Mouse (Mus musculus) spleen, adult 2 months (tissue): Measurements from ENCODE around the gene Alkbh3.

Source experiments
- CTCF ChIP-seq: fragments of 200-500 bp; IDR thresholded peaks from 2 replicates; pipeline ENCODE4 v1.5.1; 2011; ENCODE audit warnings: mild to moderate bottlenecking, inconsistent platforms; ENCODE audit not compliant: insufficient read depth, insufficient read length, insufficient replicate concordance; ENCODE audit errors: extremely low read depth
- POLR2A ChIP-seq: fragments of 200-500 bp; IDR thresholded peaks from 2 replicates; pipeline ENCODE4 v1.6.1; 2011; ENCODE audit warnings: low read depth, low read length, inconsistent platforms

DNA sequence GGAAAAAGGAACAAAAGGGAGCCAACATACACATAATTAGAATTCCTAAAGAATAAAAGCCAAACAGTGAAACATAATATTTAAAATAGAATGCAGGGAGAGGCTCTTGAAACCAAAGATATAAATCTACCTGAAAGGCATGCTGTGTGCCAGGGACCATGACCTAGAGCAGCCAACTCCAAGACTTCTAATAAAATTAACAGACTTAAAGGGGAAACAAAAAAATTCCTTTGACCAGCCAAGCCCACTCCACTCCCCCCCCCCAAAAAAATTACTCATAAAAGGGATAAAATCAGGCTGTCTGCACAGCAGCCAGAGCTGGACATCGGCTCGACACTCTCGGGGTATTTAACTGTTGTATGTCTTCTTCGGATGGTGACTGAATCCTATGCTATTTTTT is 65.8 kb downstream of the Alkbh3 start:
- TF ChIP-seq CTCF (no peak), POLR2A (no peak)
